Mouse (Mus musculus): ENCODE measurements around the gene Tppp3. TPM values are rescaled to one million over a fixed set of nuclear protein-coding genes. Genes with fewer than 3 reads are reported as not detected.

Tppp3 gene
- polyA plus RNA-seq (2012; rRNA removed): 785 and 816 TPM in 2 replicates

DNA sequence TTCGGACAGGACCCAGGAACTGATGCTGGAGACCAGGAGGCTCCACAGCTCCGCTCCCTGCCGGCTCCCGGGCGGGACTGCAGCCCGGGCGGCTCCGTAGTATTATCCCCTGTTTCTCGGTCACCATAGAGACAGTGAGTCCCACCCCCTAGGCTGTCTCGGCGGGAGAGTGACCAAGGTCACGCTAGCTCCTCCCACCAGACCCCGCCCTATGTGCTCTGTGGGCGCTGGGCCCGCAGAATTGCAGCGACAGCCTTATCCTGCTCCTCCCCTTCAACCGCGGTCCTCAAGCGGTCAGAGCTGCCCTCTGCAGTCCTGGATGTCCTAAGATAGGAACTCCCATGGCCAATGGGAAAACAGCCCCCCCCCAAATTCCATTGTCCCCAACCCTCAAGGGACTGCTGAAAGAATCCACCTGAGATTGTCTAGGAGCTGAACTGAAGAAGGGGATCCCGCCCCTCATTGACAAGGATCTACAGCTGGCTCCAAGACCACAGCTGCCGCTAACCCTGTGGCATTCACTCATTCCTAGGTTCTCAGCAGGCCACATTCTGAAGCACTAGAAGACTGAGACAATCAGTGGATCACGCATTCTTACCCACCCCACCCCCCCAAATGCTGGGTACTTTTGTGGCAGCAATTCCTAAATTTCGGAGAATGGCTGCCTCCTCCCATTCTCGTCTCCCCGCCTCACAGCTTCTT is at the start of gene Tppp3:
Gene Tppp3 (minus strand): TSS at position 213 of the 702 bp plus-strand sequence.
- H3K4me3 ChIP-seq (replicated peaks; ENCODE audit: extremely low read depth, low read depth, low read length): peak within 1 kb of the TSS; percentile 58
- TF ChIP-seq POLR2A (IDR thresholded peaks at IDR 0.05; ENCODE audit: borderline replicate concordance, extremely low read depth, low read depth, low read length) (peak; percentile 88), CTCF (IDR thresholded peaks at IDR 0.05; ENCODE audit: insufficient read depth, low read length) (peak; percentile 50)
- WGBS: 11% methylated on average over 25 of the region's 25 CpGs
- H3K4me1 ChIP-seq (ENCODE audit: control insufficient read depth, insufficient read depth, low read length): peaks cover 33% of the 10 kb centered on the region
- peak; percentile 96 for DNase-seq

DNA sequence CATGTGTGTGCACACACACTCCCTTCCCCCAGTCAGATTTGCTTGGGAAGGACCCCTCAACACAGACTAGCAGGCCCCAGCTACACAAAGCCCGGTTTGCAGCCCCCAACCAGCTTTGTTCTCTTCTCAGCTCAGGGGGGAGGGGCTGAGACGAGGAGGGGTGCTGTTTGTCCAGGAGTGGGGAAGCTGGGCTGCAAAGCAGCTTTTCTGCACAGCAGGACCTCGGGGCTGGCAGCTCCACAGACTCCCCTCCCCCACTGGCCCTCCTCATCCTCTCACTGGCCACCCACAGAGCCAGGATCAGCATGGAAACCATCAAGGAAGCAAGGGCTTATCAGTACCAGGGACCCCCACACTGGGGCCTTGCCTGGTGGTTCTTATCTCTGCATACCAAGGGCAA is 49.7 kb upstream of the Tppp3 start:
- TF ChIP-seq CTCF (IDR thresholded peaks at IDR 0.05; ENCODE audit: insufficient read depth, low read length): no peak
- Histone ChIP-seq H3K4me3 (replicated peaks; ENCODE audit: extremely low read depth, low read depth, low read length) (no peak overlapping the region), H3K4me1 (ENCODE audit: control insufficient read depth, insufficient read depth, low read length) (peaks cover 17% of the 10 kb centered on the region)
- no peak for DNase-seq
- WGBS: 45% methylated on average over 3 of the region's 3 CpGs

DNA sequence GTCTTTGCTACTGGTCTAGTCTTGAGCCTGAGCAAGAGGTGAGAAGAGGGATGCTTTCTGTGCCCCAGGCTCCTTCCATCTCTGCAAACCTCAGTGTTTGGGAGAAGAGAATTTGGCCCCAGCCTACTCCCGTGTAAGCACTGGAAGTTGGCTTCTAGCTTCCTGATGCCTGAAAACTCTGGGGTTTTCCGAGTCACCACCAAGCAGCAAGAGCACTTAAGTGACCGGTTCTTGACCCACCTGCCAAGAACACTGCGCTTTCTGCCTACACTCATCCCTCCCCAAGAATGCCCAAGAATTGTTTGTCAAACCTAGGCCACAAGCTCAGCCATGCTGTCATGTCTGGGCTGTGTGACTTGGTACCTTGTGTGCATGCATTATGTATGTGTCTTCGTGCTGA is 49.2 kb upstream of the Tppp3 start:
- Histone ChIP-seq H3K4me1 (ENCODE audit: control insufficient read depth, insufficient read depth, low read length) (peaks cover 17% of the 10 kb centered on the region), H3K4me3 (replicated peaks; ENCODE audit: extremely low read depth, low read depth, low read length) (no peak overlapping the region)
- 62% methylated on average over 5 of the region's 5 CpGs for WGBS
- TF ChIP-seq CTCF (IDR thresholded peaks at IDR 0.05; ENCODE audit: insufficient read depth, low read length) (no peak), POLR2A (IDR thresholded peaks at IDR 0.05; ENCODE audit: borderline replicate concordance, extremely low read depth, low read depth, low read length) (no peak)
- no peak for DNase-seq

DNA sequence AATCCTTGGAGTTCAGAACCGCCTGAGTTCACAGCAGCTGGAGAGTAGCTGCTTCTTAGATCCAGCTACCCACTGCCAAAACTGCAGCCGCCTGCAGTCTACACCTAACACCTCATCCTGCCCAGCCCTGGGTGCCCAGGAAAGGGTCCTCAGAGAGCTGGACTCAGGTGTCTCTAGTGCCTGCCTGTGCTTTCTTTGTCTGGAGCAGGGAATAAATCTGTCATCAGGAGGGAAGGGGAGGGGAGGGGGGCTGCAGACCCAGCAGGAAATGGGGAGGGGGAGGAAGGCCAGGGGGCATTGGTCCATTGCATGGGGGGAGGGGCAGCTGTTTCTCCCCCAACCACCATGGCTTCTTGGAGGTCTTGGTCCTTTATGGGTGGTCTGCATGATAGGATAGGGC is 48.3 kb upstream of the Tppp3 start:
- TF ChIP-seq CTCF (IDR thresholded peaks at IDR 0.05; ENCODE audit: insufficient read depth, low read length) (no peak), POLR2A (IDR thresholded peaks at IDR 0.05; ENCODE audit: borderline replicate concordance, extremely low read depth, low read depth, low read length) (no peak)
- DNase-seq: no peak
- WGBS: 16% methylated on average over 2 of the region's 2 CpGs
- Histone ChIP-seq H3K4me3 (replicated peaks; ENCODE audit: extremely low read depth, low read depth, low read length) (no peak overlapping the region), H3K4me1 (ENCODE audit: control insufficient read depth, insufficient read depth, low read length) (peaks cover 18% of the 10 kb centered on the region)

DNA sequence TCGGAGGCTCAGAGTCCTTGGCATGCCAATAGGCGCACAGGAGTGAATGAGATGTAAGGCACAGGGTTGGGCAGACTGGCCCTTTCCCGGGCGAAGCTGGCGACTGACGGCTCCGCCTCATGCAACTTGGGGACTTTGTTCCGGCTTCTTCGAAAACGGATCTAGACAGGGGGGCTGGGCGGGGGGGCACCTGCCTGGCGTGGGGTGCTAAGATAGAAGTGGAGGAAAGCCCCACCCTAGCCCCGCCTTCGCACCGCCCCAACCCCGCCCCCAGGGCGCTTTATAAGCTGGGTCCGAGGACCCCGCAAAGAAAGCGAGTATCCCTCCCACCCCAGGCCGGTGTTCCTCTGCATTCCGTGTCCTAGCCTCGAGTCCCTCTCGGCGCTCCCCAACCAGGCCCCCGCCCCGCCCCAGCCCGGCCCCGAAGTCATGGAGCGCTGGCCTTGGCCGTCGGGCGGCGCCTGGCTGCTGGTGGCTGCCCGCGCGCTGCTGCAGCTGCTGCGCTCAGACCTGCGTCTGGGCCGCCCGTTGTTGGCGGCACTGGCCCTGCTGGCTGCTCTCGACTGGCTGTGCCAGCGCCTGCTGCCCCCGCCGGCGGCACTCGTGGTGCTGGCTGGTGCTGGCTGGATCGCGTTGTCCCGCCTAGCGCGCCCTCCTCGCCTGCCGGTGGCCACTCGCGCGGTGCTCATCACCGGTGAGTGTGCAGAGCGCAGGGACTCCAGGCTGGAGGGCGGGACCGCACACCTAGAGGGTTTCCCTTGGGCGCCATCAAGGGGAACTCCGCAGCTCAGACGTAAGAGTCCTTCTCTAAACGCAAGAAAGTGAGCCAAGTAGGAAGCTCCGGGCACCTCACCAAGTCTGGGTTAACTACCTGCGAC is 47.3 kb upstream of the Tppp3 start, which contains the start of gene Hsd11b2:
Gene Hsd11b2 (plus strand): TSS at position 320 of the 878 bp plus-strand sequence.
- WGBS: under 1% methylated on average over 68 of the region's 68 CpGs
- Histone ChIP-seq H3K4me3 (replicated peaks; ENCODE audit: extremely low read depth, low read depth, low read length) (peak within 1 kb of the TSS; percentile 63), H3K4me1 (ENCODE audit: control insufficient read depth, insufficient read depth, low read length) (peaks cover 19% of the 10 kb centered on the region)
- TF ChIP-seq POLR2A (IDR thresholded peaks at IDR 0.05; ENCODE audit: borderline replicate concordance, extremely low read depth, low read depth, low read length) (no peak), CTCF (IDR thresholded peaks at IDR 0.05; ENCODE audit: insufficient read depth, low read length) (no peak)
- peak; percentile 60 for DNase-seq

DNA sequence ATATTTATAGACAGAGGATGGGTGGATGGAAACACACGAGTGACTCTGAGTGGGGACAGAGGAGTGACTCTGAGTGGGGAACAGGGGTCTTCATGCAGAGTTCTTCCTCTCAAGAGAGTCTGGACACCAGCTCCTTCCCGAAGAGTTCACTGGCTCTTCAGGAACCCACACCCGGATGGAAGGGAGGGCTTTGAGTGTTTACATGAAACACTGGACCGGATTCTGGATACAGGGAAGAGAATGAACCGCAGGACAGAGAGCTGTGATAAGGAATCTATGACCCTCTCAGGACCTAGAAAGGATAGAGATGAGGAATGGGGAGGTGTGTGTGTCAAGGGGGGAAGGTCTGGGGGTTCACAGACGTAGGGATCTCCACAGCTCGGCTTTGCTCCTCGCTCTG is 46.0 kb upstream of the Tppp3 start:
- DNase-seq: no peak
- H3K4me1 ChIP-seq (ENCODE audit: control insufficient read depth, insufficient read depth, low read length): peaks cover 19% of the 10 kb centered on the region
- 32% methylated on average over 8 of the region's 8 CpGs for WGBS
- no peak for TF ChIP-seq POLR2A (IDR thresholded peaks at IDR 0.05; ENCODE audit: borderline replicate concordance, extremely low read depth, low read depth, low read length)
- TF ChIP-seq CTCF (IDR thresholded peaks at IDR 0.05; ENCODE audit: insufficient read depth, low read length): no peak
- H3K4me3 ChIP-seq (replicated peaks; ENCODE audit: extremely low read depth, low read depth, low read length): no peak overlapping the region

DNA sequence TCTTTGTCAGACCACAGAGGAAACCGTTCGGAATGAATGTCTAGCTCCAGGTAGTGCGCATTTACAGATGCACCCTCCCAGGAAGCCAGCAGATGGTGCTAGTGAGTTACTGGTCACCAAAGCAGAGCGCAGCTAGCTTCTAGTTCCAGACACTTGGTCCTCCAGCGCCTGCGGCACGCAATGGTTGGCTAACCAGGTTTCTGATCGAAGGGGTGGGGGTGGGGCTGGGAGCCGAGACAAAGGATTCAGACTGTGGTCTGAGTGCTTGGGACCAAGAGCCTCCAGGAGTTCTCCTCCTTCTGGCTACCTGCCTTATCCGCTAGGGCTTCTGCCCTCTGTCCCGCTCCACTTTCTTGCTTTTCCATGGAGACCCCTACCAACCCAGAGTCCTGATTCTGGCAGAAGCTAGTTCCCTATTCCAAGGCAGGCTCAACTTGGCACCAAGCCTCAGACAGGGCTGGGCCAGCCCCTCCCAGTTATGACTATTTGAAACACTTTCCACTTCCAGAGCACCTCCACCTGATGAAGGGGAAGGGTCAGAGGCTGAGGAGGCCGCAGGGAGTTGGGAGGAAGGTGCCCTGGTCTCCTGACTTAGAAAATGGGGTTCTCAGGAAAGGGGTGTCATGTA is 44.8 kb upstream of the Tppp3 start:
- 12% methylated on average over 12 of the region's 12 CpGs for WGBS
- peak; percentile 98 for TF ChIP-seq CTCF (IDR thresholded peaks at IDR 0.05; ENCODE audit: insufficient read depth, low read length)
- TF ChIP-seq POLR2A (IDR thresholded peaks at IDR 0.05; ENCODE audit: borderline replicate concordance, extremely low read depth, low read depth, low read length): no peak
- Histone ChIP-seq H3K4me1 (ENCODE audit: control insufficient read depth, insufficient read depth, low read length) (peaks cover 19% of the 10 kb centered on the region), H3K4me3 (replicated peaks; ENCODE audit: extremely low read depth, low read depth, low read length) (no peak overlapping the region)
- peak; percentile 71 for DNase-seq

DNA sequence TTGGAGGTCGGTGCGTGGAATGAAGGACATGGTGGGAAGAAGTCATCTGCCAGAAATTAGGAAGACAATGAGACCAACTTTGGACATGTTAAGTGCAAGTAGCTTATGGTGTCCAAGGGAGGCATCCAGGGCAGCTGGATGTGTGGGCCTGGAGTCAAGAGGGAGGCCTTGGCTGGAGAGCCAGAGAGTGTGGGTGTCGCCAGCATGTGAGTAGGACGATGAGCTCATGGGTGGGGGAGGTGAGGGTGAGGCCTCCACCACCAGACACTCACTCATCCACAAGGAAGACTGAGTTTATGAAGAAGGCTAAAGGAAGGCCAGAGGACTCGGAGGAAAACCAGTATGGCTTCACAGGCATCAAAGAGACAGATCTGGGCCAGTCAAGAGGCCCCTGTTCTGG is 43.3 kb upstream of the Tppp3 start:
- no peak overlapping the region for H3K4me3 ChIP-seq (replicated peaks; ENCODE audit: extremely low read depth, low read depth, low read length)
- no peak for DNase-seq
- H3K4me1 ChIP-seq (ENCODE audit: control insufficient read depth, insufficient read depth, low read length): peaks cover 19% of the 10 kb centered on the region
- TF ChIP-seq CTCF (IDR thresholded peaks at IDR 0.05; ENCODE audit: insufficient read depth, low read length) (no peak), POLR2A (IDR thresholded peaks at IDR 0.05; ENCODE audit: borderline replicate concordance, extremely low read depth, low read depth, low read length) (no peak)
- WGBS: 52% methylated on average over 5 of the region's 5 CpGs

DNA sequence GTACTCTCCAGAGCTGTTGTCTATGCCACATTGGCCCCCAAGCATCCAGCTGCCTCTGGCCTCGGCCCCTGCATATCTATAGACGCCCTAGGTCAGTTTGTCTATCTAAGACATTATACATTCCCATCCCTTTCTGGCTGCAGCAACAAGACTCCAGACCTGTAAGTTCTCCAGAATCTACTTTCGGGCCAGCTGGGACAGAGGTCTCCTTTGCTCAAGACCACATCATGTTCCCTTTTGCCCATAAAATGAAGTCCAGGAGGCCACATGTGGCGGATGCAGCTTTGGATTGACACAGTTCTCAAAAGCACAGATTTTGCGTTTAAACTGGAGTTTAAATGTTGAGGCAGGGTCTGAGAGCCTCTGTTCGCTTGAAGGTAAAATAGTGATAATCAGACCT is 42.9 kb upstream of the Tppp3 start:
- no peak overlapping the region for H3K4me3 ChIP-seq (replicated peaks; ENCODE audit: extremely low read depth, low read depth, low read length)
- no peak for DNase-seq
- TF ChIP-seq CTCF (IDR thresholded peaks at IDR 0.05; ENCODE audit: insufficient read depth, low read length): no peak
- no peak for TF ChIP-seq POLR2A (IDR thresholded peaks at IDR 0.05; ENCODE audit: borderline replicate concordance, extremely low read depth, low read depth, low read length)
- H3K4me1 ChIP-seq (ENCODE audit: control insufficient read depth, insufficient read depth, low read length): peaks cover 15% of the 10 kb centered on the region
- 92% methylated on average over 6 of the region's 6 CpGs for WGBS
